Mouse (Mus musculus): ENCODE measurements around the gene Cinp. TPM values are rescaled to one million over a fixed set of nuclear protein-coding genes. Genes with fewer than 3 reads are reported as not detected.

Cinp gene
- polyA plus RNA-seq, 1 experiment from 2014 or later = 33.0 TPM

DNA sequence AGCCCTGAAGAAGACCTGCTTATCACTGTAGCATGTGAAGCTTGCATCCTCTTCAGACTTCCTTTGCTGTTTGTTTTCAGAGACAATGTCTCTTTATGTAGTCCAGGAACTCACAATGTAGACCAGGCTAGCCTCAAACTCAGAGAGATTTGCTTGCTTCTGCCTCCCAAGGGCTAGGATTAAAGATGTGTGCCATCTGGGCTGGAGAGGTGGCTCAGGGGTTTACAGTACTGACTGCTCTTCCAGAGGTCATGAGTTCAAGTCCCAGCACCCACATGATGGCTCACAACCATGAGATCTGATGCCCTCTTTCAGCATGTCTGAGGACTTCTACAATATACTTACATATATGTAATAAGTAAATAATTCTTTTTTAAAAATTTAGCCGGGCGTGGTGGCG lies 53.8 kb downstream of the Cinp start:
- ATAC-seq (no peak), DNase-seq (ENCODE audit: low read depth, low spot score) (no peak)
- TF ChIP-seq CTCF (IDR thresholded peaks at IDR 0.05) = no peak
- H3K27me3 ChIP-seq = no peaks in the 10 kb centered on the region
- POLR2A ChIA-PET = no interaction called here
- in situ Hi-C loops (cut with MboI; ENCODE audit: low pct_unique_long_range_greater_than_20kb) = no loop called here
- CTCF ChIA-PET = no interaction called here

DNA sequence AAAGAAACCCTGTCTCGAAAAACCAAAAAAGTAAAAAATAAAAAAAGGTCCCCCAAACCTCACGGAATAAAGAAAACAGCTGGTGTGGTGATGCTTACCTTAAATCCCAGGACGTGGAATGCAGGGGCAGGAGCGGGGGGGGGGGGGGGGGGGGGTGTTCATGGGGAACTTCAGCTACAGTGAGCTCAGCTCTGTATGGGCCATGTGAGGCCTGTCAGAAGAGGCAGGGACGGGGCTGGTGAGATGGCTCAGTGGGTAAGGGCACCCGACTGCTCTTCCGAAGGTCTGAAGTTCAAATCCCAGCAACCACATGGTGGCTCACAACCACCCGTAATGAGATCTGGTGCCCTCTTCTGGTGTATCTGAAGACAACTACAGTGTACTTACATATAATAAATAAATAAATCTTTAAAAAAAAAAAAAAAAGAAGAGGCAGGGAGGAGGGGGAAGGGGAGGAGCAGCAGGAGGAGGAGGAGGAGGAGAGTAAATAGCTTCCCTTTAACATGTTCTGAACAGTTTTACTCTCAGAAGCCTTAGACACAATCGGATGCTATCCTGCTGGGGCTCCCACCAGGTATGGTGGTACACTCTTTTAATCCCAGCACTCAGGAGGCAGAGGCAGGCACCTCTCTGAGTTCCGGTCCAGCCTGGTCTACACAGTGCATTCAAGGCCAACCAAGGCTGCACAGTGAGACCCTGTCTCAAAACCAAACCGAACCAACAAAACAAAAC lies 58.5 kb downstream of the Cinp start:
- no peaks in the 10 kb centered on the region for H3K27me3 ChIP-seq
- no peak for TF ChIP-seq CTCF (IDR thresholded peaks at IDR 0.05)
- in situ Hi-C loops (cut with MboI; ENCODE audit: low pct_unique_long_range_greater_than_20kb) = no loop called here
- DNase-seq (ENCODE audit: low read depth, low spot score) (no peak), ATAC-seq (no peak)
- CTCF ChIA-PET = no interaction called here
- POLR2A ChIA-PET = no interaction called here

DNA sequence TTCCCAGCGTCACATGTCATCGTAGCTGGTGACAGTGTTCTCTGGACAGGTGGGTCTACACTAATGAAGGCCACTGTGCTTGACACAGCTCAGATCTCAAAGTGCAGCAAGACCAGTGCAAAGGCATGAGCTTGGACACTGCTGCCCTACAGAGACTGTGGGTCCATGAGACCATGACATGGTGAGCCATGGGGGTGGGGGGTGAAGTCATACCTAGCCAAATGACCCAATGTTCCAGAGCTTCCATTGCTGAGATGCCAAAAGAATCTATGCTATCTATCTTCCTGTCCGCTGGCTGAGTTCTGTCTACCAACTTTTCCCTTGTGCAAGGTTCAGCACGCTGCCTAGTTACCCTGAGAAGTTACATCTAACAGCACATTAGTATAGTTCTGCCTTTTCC lies 60.0 kb downstream of the Cinp start:
- in situ Hi-C loops (cut with MboI; ENCODE audit: low pct_unique_long_range_greater_than_20kb) = no loop called here
- ChIA-PET POLR2A (interaction anchor here (1.0 kb wide), 1 partner anchor 20 kb away, joined by 3 read pairs; no protein-coding TSS in a partner anchor), CTCF (interaction anchor here (0.8 to 1.7 kb wide), 2 partner anchors 19 to 126 kb away, joined by 3 read pairs; no protein-coding TSS in a partner anchor)
- no peaks in the 10 kb centered on the region for H3K27me3 ChIP-seq
- DNase-seq (ENCODE audit: low read depth, low spot score) (no peak), ATAC-seq (no peak)
- no peak for TF ChIP-seq CTCF (IDR thresholded peaks at IDR 0.05)

Other genes starting within 250 kb of the Cinp start
- gene 1700001K19Rik, start 206.5 kb downstream of the Cinp start, polyA plus RNA-seq (2021) = 0.12 TPM
- 576 TPM for gene Hsp90aa1, start 186.4 kb downstream of the Cinp start, polyA plus RNA-seq (2021)
- 30.2 TPM for gene Wdr20, start 151.2 kb downstream of the Cinp start, polyA plus RNA-seq (2021)
- gene Mok, start 48.2 kb downstream of the Cinp start, polyA plus RNA-seq (2021) = 16.2 TPM
- 7.6 TPM for gene Zfp839, start 38.9 kb downstream of the Cinp start, polyA plus RNA-seq (2021)
- gene Tecpr2, start 119 bp upstream of the Cinp start, polyA plus RNA-seq (2021) = 7.4 TPM
- gene Ankrd9, start 89.9 kb upstream of the Cinp start, polyA plus RNA-seq (2021) = 9.9 TPM
- 30.9 TPM for gene Rcor1, start 150.2 kb upstream of the Cinp start, polyA plus RNA-seq (2021)

Measured in Patski (cell line).